In the genomic region with DNA sequence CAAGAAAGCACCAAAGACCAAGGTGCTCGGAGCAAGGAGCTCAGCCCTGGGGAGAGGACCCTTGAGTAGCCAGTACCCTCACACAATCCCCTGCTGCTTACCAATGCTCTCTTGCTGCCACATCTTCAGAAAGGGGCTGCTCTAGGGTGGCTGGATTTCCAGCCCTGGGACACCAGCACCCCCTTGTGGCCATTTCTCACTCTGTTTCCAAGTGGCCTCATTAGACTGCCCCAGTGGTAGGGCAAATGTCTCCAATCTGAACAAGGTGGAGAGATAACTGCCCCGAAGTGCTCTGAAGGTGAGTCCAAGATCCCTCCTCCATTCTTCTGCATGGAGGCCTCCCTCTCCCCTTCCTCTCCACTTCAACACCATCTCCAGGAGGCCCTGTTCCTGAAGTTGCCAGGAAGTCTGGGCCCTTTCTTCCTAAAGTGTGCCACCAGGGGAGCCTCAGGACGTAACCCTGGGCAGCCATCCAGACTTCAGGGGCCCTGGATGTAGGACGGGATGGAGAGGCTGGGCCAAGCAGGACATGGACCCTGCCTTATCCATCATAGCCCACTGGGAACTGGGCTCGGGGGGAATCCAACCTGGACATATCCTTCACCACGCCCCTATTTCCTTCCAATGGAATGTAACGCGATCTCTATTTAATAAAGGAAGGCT, we compare ENCODE assay signal across 8 mouse cellular contexts. TPM values are rescaled to one million over a fixed set of nuclear protein-coding genes. Genes with fewer than 3 reads are reported as not detected.
DNase-seq lines count a peak whose midpoint lies in the region; ATAC-seq and TF ChIP-seq lines count a peak whose summit lies in the region.

No protein-coding gene starts in this region.

- no peak overlapping the region for H3K27ac ChIP-seq in embryonic facial prominence, embryonic 13.5 days
- no peak overlapping the region for H3K27ac ChIP-seq in heart, embryonic 12.5 days (ENCODE audit: poor library complexity, severe bottlenecking)
- H3K27ac ChIP-seq in liver, embryonic 14.5 days, result no peak overlapping the region
- no peak overlapping the region for H3K27ac ChIP-seq in neural tube, embryonic 11.5 days (ENCODE audit: low read depth, low read length)
- no peak overlapping the region for H3K27ac ChIP-seq in stomach, postnatal 0 days (replicated peaks)

- ATAC-seq in embryonic facial prominence, embryonic 13.5 days (ENCODE audit: insufficient number of reproducible peaks, insufficient read depth, low FRiP score, low TSS enrichment, low read depth), result no peak
- 0 out of 2 replicates have a peak, but pooled peaks have one; percentile 36 for ATAC-seq in heart, embryonic 12.5 days (ENCODE audit: insufficient number of reproducible peaks, low FRiP score)
- ATAC-seq in liver, embryonic 14.5 days (ENCODE audit: insufficient read depth), result peak; percentile 54
- peak; percentile 79 for ATAC-seq in neural tube, embryonic 11.5 days (ENCODE audit: insufficient read depth, low FRiP score, low TSS enrichment)
- peak; percentile 80 for ATAC-seq in stomach, postnatal 0 days (ENCODE audit: low FRiP score, low TSS enrichment)

- 35% methylated on average over 8 of the region's 8 CpGs for WGBS in embryonic facial prominence, embryonic 13.5 days
- WGBS in heart, embryonic 12.5 days, result 58% methylated on average over 8 of the region's 8 CpGs
- WGBS in liver, embryonic 14.5 days (ENCODE audit: insufficient replicate concordance), result 68% methylated on average over 8 of the region's 8 CpGs
- WGBS in neural tube, embryonic 11.5 days, result 66% methylated on average over 8 of the region's 8 CpGs
- WGBS in stomach, postnatal 0 days, result 47% methylated on average over 8 of the region's 8 CpGs

- H3K4me1 ChIP-seq in embryonic facial prominence, embryonic 13.5 days, result peaks cover 19% of the 10 kb centered on the region
- H3K4me1 ChIP-seq in heart, embryonic 12.5 days (replicated peaks), result peaks cover 30% of the 10 kb centered on the region
- H3K4me1 ChIP-seq in liver, embryonic 14.5 days (replicated peaks; ENCODE audit: control insufficient read depth in 2 of 2, insufficient read depth in 2 of 2, low read length in 1 of 2), result 0 out of 4 replicates have a peak, but pooled peaks cover 0 to 8% of the 10 kb centered on the region in 2 experiments
- no peaks in the 10 kb centered on the region for H3K4me1 ChIP-seq in neural tube, embryonic 11.5 days (ENCODE audit: control insufficient read depth, insufficient read depth, low read length)
- H3K4me1 ChIP-seq in stomach, postnatal 0 days (replicated peaks; ENCODE audit: control insufficient read depth, insufficient read depth), result peaks cover 3% of the 10 kb centered on the region

- no peaks in the 10 kb centered on the region for H3K9me3 ChIP-seq in embryonic facial prominence, embryonic 13.5 days
- no peaks in the 10 kb centered on the region for H3K9me3 ChIP-seq in heart, embryonic 12.5 days (replicated peaks)
- H3K9me3 ChIP-seq in liver, embryonic 14.5 days (ENCODE audit: control insufficient read depth, low read length), result no peaks in the 10 kb centered on the region
- no peaks in the 10 kb centered on the region for H3K9me3 ChIP-seq in neural tube, embryonic 11.5 days (ENCODE audit: control insufficient read depth, low read length)
- H3K9me3 ChIP-seq in stomach, postnatal 0 days (ENCODE audit: control insufficient read depth, low read length), result no peaks in the 10 kb centered on the region

- peak overlapping the region; percentile 54 for H3K9ac ChIP-seq in embryonic facial prominence, embryonic 13.5 days
- H3K9ac ChIP-seq in heart, embryonic 12.5 days, result no peak overlapping the region
- no peak overlapping the region for H3K9ac ChIP-seq in liver, embryonic 14.5 days (replicated peaks)
- H3K9ac ChIP-seq in neural tube, embryonic 11.5 days (ENCODE audit: low read length), result no peak overlapping the region
- peak overlapping the region; percentile 23; the same call in 1 of the 2 replicates for H3K9ac ChIP-seq in stomach, postnatal 0 days (ENCODE audit: low read length)

- H3K27me3 ChIP-seq in embryonic facial prominence, embryonic 13.5 days, result no peaks in the 10 kb centered on the region
- no peaks in the 10 kb centered on the region for H3K27me3 ChIP-seq in heart, embryonic 12.5 days (replicated peaks)
- H3K27me3 ChIP-seq in liver, embryonic 14.5 days (ENCODE audit: control insufficient read depth, insufficient read depth, low read length), result no peaks in the 10 kb centered on the region
- no peaks in the 10 kb centered on the region for H3K27me3 ChIP-seq in neural tube, embryonic 11.5 days (ENCODE audit: control insufficient read depth, insufficient read depth, low read length)
- H3K27me3 ChIP-seq in stomach, postnatal 0 days (ENCODE audit: control insufficient read depth, insufficient read depth, low read length), result no peaks in the 10 kb centered on the region

- H3K36me3 ChIP-seq in embryonic facial prominence, embryonic 13.5 days, result peaks cover 37% of the 10 kb centered on the region
- H3K36me3 ChIP-seq in heart, embryonic 12.5 days, result peaks cover 35% of the 10 kb centered on the region
- peaks cover 80% of the 10 kb centered on the region for H3K36me3 ChIP-seq in liver, embryonic 14.5 days (replicated peaks; ENCODE audit: control insufficient read depth, insufficient read depth, low read depth)
- no peaks in the 10 kb centered on the region for H3K36me3 ChIP-seq in neural tube, embryonic 11.5 days (ENCODE audit: control insufficient read depth, insufficient read depth, low read length)
- no peaks in the 10 kb centered on the region; the same call in 1 of the 2 replicates for H3K36me3 ChIP-seq in stomach, postnatal 0 days (ENCODE audit: control insufficient read depth, insufficient read depth, low read length)

- TF ChIP-seq CTCF in liver, embryonic 14.5 days (IDR thresholded peaks at IDR 0.05; ENCODE audit: low read depth), result peak; percentile 96
- TF ChIP-seq CTCF in stomach, postnatal 0 days (IDR thresholded peaks at IDR 0.05; ENCODE audit: low read depth), result peak; percentile 96

- peak; percentile 64 for DNase-seq in CD4-positive helper T cell, adult 2 months (ENCODE audit: low read depth, low spot score)
- peak; percentile 66 to 80 for DNase-seq in adrenal gland, postnatal 4 days (ENCODE audit: low spot score in 2 of 2)
- DNase-seq in kidney, postnatal 14 days, result peak; percentile 86
- DNase-seq in liver, embryonic 14.5 days (ENCODE audit: low read depth in 3 of 3, low spot score in 3 of 3), result peak in 1 of 3 experiments; percentile 57
- peak; percentile 84 for DNase-seq in neural tube, embryonic 11.5 days (ENCODE audit: low spot score)
- DNase-seq in stomach, postnatal 0 days (ENCODE audit: low spot score), result peak; percentile 88

- H3K4me3 ChIP-seq in embryonic facial prominence, embryonic 13.5 days, result no peak overlapping the region
- H3K4me3 ChIP-seq in heart, embryonic 12.5 days, result no peak overlapping the region
- H3K4me3 ChIP-seq in liver, embryonic 14.5 days (ENCODE audit: insufficient read depth in 1 of 2, low read depth in 2 of 2, low read length in 2 of 2), result no peak overlapping the region
- H3K4me3 ChIP-seq in neural tube, embryonic 11.5 days (ENCODE audit: low read depth, low read length), result no peak overlapping the region
- H3K4me3 ChIP-seq in stomach, postnatal 0 days (ENCODE audit: low read depth, low read length), result no peak overlapping the region

- no peak overlapping the region for H3K4me2 ChIP-seq in embryonic facial prominence, embryonic 13.5 days
- no peak overlapping the region for H3K4me2 ChIP-seq in heart, embryonic 12.5 days
- no peak overlapping the region for H3K4me2 ChIP-seq in liver, embryonic 14.5 days (ENCODE audit: low read depth)
- H3K4me2 ChIP-seq in neural tube, embryonic 11.5 days (ENCODE audit: low read depth), result no peak overlapping the region
- no peak overlapping the region for H3K4me2 ChIP-seq in stomach, postnatal 0 days (replicated peaks; ENCODE audit: low read depth)

- no peak for TF ChIP-seq EP300 in liver, embryonic 14.5 days (IDR thresholded peaks at IDR 0.05; ENCODE audit: low read depth)
- no peak for TF ChIP-seq EP300 in stomach, postnatal 0 days (optimal IDR thresholded peaks at IDR 0.05)

RNA-seq across cellular contexts. Expression of gene Fads3, which starts 6.5 kb away (rescaled TPM):
- 10 to 100 TPM; 12.2 to 19.3 TPM for total RNA-seq in adrenal gland, postnatal 4 days (2021)
- 8.6 and 10.0 TPM in 2 replicates for polyA plus RNA-seq in embryonic facial prominence, embryonic 13.5 days (2015; fragmentation: Nextera tagmentation; extraction: Ambion mirVana)
- polyA plus RNA-seq in heart, embryonic 12.5 days (2016; fragmentation: Nextera tagmentation; extraction: Ambion mirVana), result 40.7 and 45.2 TPM in 2 replicates
- polyA plus RNA-seq in liver, embryonic 14.5 days (2012; rRNA removed), result 8.2 and 8.3 TPM in 2 replicates
- polyA plus RNA-seq in liver, embryonic 14.5 days (2014; fragmentation: Nextera tagmentation; extraction: Ambion mirVana), result 4.4 and 5.1 TPM in 2 replicates
- 6.1 and 6.2 TPM in 2 replicates for polyA plus RNA-seq in neural tube, embryonic 11.5 days (2014; fragmentation: Nextera tagmentation; extraction: Ambion mirVana)
- 27.5 and 31.2 TPM in 2 replicates for polyA plus RNA-seq in stomach, postnatal 0 days (2015; fragmentation: Nextera tagmentation; extraction: Ambion mirVana)

RNA-seq across cellular contexts. Expression of gene Rab3il1, which starts 33.4 kb away (rescaled TPM):
- 10 to 100 TPM; 21.8 to 23.9 TPM for total RNA-seq in adrenal gland, postnatal 4 days (2021)
- polyA plus RNA-seq in embryonic facial prominence, embryonic 13.5 days (2015; fragmentation: Nextera tagmentation; extraction: Ambion mirVana), result 42.0 and 43.3 TPM in 2 replicates
- 38.0 and 39.7 TPM in 2 replicates for polyA plus RNA-seq in heart, embryonic 12.5 days (2016; fragmentation: Nextera tagmentation; extraction: Ambion mirVana)
- polyA plus RNA-seq in liver, embryonic 14.5 days (2012; rRNA removed), result 116 and 122 TPM in 2 replicates
- 240 and 255 TPM in 2 replicates for polyA plus RNA-seq in liver, embryonic 14.5 days (2014; fragmentation: Nextera tagmentation; extraction: Ambion mirVana)
- 42.6 and 43.0 TPM in 2 replicates for polyA plus RNA-seq in neural tube, embryonic 11.5 days (2014; fragmentation: Nextera tagmentation; extraction: Ambion mirVana)
- polyA plus RNA-seq in stomach, postnatal 0 days (2015; fragmentation: Nextera tagmentation; extraction: Ambion mirVana), result 14.7 and 14.8 TPM in 2 replicates

RNA-seq across cellular contexts. Expression of gene Best1, which starts 33.5 kb away (rescaled TPM):
- 1 to 10 TPM in 1 of 2 experiments, under 1 TPM in 1; 0.71 to 2.2 TPM for total RNA-seq in adrenal gland, postnatal 4 days (2021)
- polyA plus RNA-seq in embryonic facial prominence, embryonic 13.5 days (2015; fragmentation: Nextera tagmentation; extraction: Ambion mirVana), result 0.73 and 0.98 TPM in 2 replicates
- 0.32 and 0.34 TPM in 2 replicates for polyA plus RNA-seq in heart, embryonic 12.5 days (2016; fragmentation: Nextera tagmentation; extraction: Ambion mirVana)
- polyA plus RNA-seq in liver, embryonic 14.5 days (2012; rRNA removed), result 0.08 TPM in 1 of 2 replicates, not detected in the other
- polyA plus RNA-seq in liver, embryonic 14.5 days (2014; fragmentation: Nextera tagmentation; extraction: Ambion mirVana), result 0.09 and 0.10 TPM in 2 replicates
- 1.0 and 1.5 TPM in 2 replicates for polyA plus RNA-seq in neural tube, embryonic 11.5 days (2014; fragmentation: Nextera tagmentation; extraction: Ambion mirVana)
- 0.36 and 0.58 TPM in 2 replicates for polyA plus RNA-seq in stomach, postnatal 0 days (2015; fragmentation: Nextera tagmentation; extraction: Ambion mirVana)

RNA-seq across cellular contexts. Expression of gene Fth1, which starts 54.5 kb away (rescaled TPM):
- total RNA-seq in adrenal gland, postnatal 4 days (2021), result 1,000 to 10,000 TPM; 1,555 to 1,573 TPM
- 1,553 and 1,793 TPM in 2 replicates for polyA plus RNA-seq in embryonic facial prominence, embryonic 13.5 days (2015; fragmentation: Nextera tagmentation; extraction: Ambion mirVana)
- 2,254 and 2,412 TPM in 2 replicates for polyA plus RNA-seq in heart, embryonic 12.5 days (2016; fragmentation: Nextera tagmentation; extraction: Ambion mirVana)
- 1,645 and 1,653 TPM in 2 replicates for polyA plus RNA-seq in liver, embryonic 14.5 days (2012; rRNA removed)
- 3,787 and 3,976 TPM in 2 replicates for polyA plus RNA-seq in liver, embryonic 14.5 days (2014; fragmentation: Nextera tagmentation; extraction: Ambion mirVana)
- polyA plus RNA-seq in neural tube, embryonic 11.5 days (2014; fragmentation: Nextera tagmentation; extraction: Ambion mirVana), result 1,187 and 1,207 TPM in 2 replicates
- polyA plus RNA-seq in stomach, postnatal 0 days (2015; fragmentation: Nextera tagmentation; extraction: Ambion mirVana), result 2,976 and 2,992 TPM in 2 replicates

Comparison
In these comparisons a context has a peak if more than half of its experiments do, and no peak if none do; other contexts are left out.
1. H3K9ac ChIP-seq: peak in embryonic facial prominence, embryonic 13.5 days (single experiment) and stomach, postnatal 0 days (single experiment); none in heart, embryonic 12.5 days (single experiment), liver, embryonic 14.5 days (single experiment) and neural tube, embryonic 11.5 days (single experiment).